Mouse (Mus musculus): ENCODE measurements around the gene Ppp2r3c. TPM values are rescaled to one million over a fixed set of nuclear protein-coding genes. Genes with fewer than 3 reads are reported as not detected.
A peak's percentile ranks its signal among the peaks of the same experiment; 100 is the strongest.

Ppp2r3c gene
- total and polyA plus RNA-seq, 3 experiments, result 2.5 to 11.8 (median 8.0) TPM

DNA sequence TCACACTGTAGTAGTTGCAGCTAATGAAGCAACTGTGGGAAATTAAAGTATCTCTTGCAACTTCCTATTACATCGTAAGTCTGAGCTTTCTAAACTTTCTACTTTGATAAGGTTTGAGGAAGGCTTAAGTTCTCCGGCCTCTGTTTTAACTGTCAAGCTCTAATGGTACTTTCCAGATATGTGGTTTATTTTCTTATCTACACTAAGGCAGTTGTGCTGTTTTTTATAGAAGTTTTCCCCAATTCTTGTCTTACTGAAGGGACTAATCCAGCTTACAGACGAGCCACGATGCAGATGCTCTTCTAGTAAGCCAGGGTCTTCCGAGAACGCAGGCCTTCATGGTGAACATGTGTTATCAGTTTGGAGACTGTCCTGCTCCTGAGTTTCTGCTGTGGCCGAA lies 26.6 kb upstream of the Ppp2r3c start:
- 85% methylated on average over 7 of the region's 7 CpGs for WGBS
- no peak overlapping the region for H3K27ac ChIP-seq
- TF ChIP-seq EP300 (IDR thresholded peaks at IDR 0.05; ENCODE audit: insufficient read depth, low read depth, low read length), result no peak
- TF ChIP-seq POLR2A (IDR thresholded peaks at IDR 0.05; ENCODE audit: insufficient read depth, low read depth, low read length), result no peak
- no peak for TF ChIP-seq CTCF (IDR thresholded peaks at IDR 0.05)
- no peaks in the 10 kb centered on the region for H3K79me2 ChIP-seq (replicated peaks; ENCODE audit: control insufficient read depth, insufficient read depth, low read length)
- H3K36me3 ChIP-seq (ENCODE audit: control insufficient read depth, insufficient read depth, low read length), result no peaks in the 10 kb centered on the region; the same call in 1 of the 2 replicates
- DNase-seq, result no peak
- intact Hi-C loops (cut with DNase I), result no loop called here
- H3K4me3 ChIP-seq, result no peak overlapping the region
- H3K9ac ChIP-seq (ENCODE audit: low read depth, low read length), result no peak overlapping the region
- H3K4me1 ChIP-seq (ENCODE audit: control insufficient read depth, insufficient read depth, low read length), result no peaks in the 10 kb centered on the region
- H3K27me3 ChIP-seq (ENCODE audit: control insufficient read depth, insufficient read depth, low read length), result no peaks in the 10 kb centered on the region

DNA sequence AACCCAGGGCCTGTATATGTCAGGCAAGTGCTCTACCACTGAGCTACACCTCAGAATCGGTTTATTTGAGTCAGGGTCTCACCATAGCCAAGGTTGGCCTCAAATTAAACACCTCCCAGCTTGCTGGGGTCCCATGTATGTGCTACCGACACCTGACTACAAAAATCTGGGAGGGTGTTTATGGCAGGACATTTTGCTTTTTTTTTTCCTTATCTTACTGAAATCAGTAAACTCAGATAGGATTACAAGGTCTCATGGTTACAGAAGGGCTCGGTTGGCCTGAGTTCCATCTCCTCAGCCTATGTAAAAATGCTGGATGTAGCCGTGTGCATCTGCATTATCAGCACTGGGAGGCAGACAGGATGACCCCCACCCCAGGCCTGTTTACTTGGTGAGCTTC lies 26.0 kb upstream of the Ppp2r3c start:
- TF ChIP-seq EP300 (IDR thresholded peaks at IDR 0.05; ENCODE audit: insufficient read depth, low read depth, low read length) (no peak), POLR2A (IDR thresholded peaks at IDR 0.05; ENCODE audit: insufficient read depth, low read depth, low read length) (no peak), CTCF (IDR thresholded peaks at IDR 0.05) (no peak)
- Histone ChIP-seq H3K27me3 (ENCODE audit: control insufficient read depth, insufficient read depth, low read length) (no peaks in the 10 kb centered on the region), H3K79me2 (replicated peaks; ENCODE audit: control insufficient read depth, insufficient read depth, low read length) (no peaks in the 10 kb centered on the region), H3K27ac (no peak overlapping the region), H3K4me1 (ENCODE audit: control insufficient read depth, insufficient read depth, low read length) (no peaks in the 10 kb centered on the region), H3K9ac (ENCODE audit: low read depth, low read length) (no peak overlapping the region), H3K4me3 (no peak overlapping the region), H3K36me3 (ENCODE audit: control insufficient read depth, insufficient read depth, low read length) (no peaks in the 10 kb centered on the region; the same call in 1 of the 2 replicates)
- intact Hi-C loops (cut with DNase I), result no loop called here
- DNase-seq, result no peak
- 79% methylated on average over 4 of the region's 4 CpGs for WGBS

DNA sequence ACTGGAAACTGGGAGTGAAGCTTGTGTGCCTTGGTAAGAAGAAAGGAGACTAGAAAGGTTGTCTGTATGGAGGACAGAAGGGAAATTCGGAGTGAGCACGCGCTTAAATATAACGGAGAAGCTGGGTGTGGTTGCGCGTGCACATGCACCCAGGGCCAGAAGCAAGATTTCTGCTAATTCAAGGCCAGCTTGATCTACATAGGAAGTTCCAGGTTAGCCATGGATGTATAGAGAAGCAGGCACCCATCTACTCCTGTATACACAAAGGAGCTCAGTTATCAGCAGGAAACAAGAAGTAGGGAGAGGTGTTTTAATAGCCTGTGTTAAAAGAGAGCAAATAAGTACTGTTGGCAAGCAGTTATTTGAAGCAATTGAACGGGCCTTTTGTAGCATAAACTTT lies 22.9 kb upstream of the Ppp2r3c start:
- H3K36me3 ChIP-seq (ENCODE audit: control insufficient read depth, insufficient read depth, low read length), result no peaks in the 10 kb centered on the region; the same call in 1 of the 2 replicates
- H3K4me3 ChIP-seq, result no peak overlapping the region
- no peak overlapping the region for H3K27ac ChIP-seq
- H3K9ac ChIP-seq (ENCODE audit: low read depth, low read length), result no peak overlapping the region
- intact Hi-C loops (cut with DNase I), result no loop called here
- H3K4me1 ChIP-seq (ENCODE audit: control insufficient read depth, insufficient read depth, low read length), result peaks cover 1% of the 10 kb centered on the region; the same call in 1 of the 2 replicates
- no peak for DNase-seq
- 52% methylated on average over 7 of the region's 7 CpGs for WGBS
- H3K79me2 ChIP-seq (replicated peaks; ENCODE audit: control insufficient read depth, insufficient read depth, low read length), result no peaks in the 10 kb centered on the region
- no peaks in the 10 kb centered on the region for H3K27me3 ChIP-seq (ENCODE audit: control insufficient read depth, insufficient read depth, low read length)
- no peak for TF ChIP-seq CTCF (IDR thresholded peaks at IDR 0.05)
- no peak for TF ChIP-seq EP300 (IDR thresholded peaks at IDR 0.05; ENCODE audit: insufficient read depth, low read depth, low read length)
- no peak for TF ChIP-seq POLR2A (IDR thresholded peaks at IDR 0.05; ENCODE audit: insufficient read depth, low read depth, low read length)

DNA sequence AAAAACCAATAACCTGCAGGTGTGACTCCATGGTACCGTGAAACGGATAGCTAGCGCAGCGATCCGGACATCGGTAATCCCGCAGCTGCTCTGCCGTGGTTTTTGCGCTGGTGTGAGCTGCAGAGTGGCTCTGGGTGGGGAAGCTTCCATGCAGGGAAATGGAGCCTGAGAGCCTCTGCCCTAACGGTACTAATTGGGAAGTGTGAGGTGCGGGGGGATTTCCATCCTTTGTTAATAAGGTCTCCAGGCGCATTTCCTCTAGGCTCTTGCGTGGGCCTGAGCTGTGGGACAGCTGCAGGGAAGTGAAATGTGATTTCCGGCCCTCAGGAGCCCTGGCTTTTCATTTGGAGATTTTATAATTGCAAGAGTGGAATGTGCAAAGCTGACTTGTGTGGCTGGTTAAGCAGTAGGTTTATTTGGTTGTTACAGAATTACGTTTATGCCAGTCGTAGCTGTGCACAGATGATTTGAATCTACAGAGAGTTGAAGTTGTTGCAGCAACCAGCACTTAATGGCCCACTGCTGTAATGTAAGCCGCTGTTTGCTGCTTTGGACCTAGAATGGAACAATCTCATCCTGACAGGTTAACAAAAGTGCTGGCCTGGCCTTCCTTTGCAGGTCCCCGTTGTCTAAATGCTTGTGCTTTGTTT lies 19.0 kb upstream of the Ppp2r3c start:
- peak overlapping the region; percentile 55 for H3K27ac ChIP-seq
- no peaks in the 10 kb centered on the region; the same call in 1 of the 2 replicates for H3K36me3 ChIP-seq (ENCODE audit: control insufficient read depth, insufficient read depth, low read length)
- intact Hi-C loops (cut with DNase I), result no loop called here
- H3K4me3 ChIP-seq, result peak overlapping the region; percentile 37
- no peaks in the 10 kb centered on the region for H3K79me2 ChIP-seq (replicated peaks; ENCODE audit: control insufficient read depth, insufficient read depth, low read length)
- no peaks in the 10 kb centered on the region for H3K27me3 ChIP-seq (ENCODE audit: control insufficient read depth, insufficient read depth, low read length)
- H3K9ac ChIP-seq (ENCODE audit: low read depth, low read length), result 0 out of 2 replicates have a peak overlapping the region, but pooled peaks have one; percentile 40
- TF ChIP-seq CTCF (IDR thresholded peaks at IDR 0.05), result no peak
- peak; percentile 81 for TF ChIP-seq POLR2A (IDR thresholded peaks at IDR 0.05; ENCODE audit: insufficient read depth, low read depth, low read length)
- TF ChIP-seq EP300 (IDR thresholded peaks at IDR 0.05; ENCODE audit: insufficient read depth, low read depth, low read length), result peak; percentile 81
- WGBS, result 55% methylated on average over 18 of the region's 18 CpGs
- DNase-seq, result peak; percentile 40 to 50
- H3K4me1 ChIP-seq (ENCODE audit: control insufficient read depth, insufficient read depth, low read length), result peaks cover 5% of the 10 kb centered on the region

DNA sequence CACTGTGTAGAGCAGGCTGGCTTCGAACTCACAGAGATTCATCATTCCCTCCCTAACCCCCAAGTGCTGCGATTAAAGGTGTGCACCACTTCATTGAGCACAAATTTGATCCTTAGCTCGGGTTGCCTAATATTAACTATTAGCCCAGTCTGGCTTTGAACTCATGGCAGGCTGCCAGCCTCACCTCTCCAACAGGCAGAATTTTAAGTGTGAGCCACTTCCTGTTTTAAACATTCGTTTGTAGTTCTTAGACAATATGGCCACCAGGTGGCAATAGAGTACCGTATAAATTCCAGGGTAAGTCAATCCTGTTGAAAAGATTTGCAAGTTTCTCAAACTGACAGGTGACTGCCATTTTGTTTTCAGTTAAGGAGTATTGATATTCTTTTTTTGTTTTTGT lies 12.4 kb upstream of the Ppp2r3c start:
- Histone ChIP-seq H3K36me3 (ENCODE audit: control insufficient read depth, insufficient read depth, low read length) (no peaks in the 10 kb centered on the region), H3K79me2 (replicated peaks; ENCODE audit: control insufficient read depth, insufficient read depth, low read length) (no peaks in the 10 kb centered on the region), H3K4me3 (no peak overlapping the region), H3K9ac (ENCODE audit: low read depth, low read length) (no peak overlapping the region), H3K27me3 (ENCODE audit: control insufficient read depth, insufficient read depth, low read length) (no peaks in the 10 kb centered on the region), H3K27ac (no peak overlapping the region), H3K4me1 (ENCODE audit: control insufficient read depth, insufficient read depth, low read length) (peaks cover 2% of the 10 kb centered on the region; the same call in 1 of the 2 replicates)
- WGBS, result 32% methylated on average over 5 of the region's 5 CpGs
- TF ChIP-seq CTCF (IDR thresholded peaks at IDR 0.05) (peak; percentile 82), EP300 (IDR thresholded peaks at IDR 0.05; ENCODE audit: insufficient read depth, low read depth, low read length) (no peak)
- peak; percentile 44 to 59 for DNase-seq
- intact Hi-C loops (cut with DNase I), result loop anchor here (1.0 kb wide), 1 partner anchor 184 kb away; no protein-coding TSS in a partner anchor

DNA sequence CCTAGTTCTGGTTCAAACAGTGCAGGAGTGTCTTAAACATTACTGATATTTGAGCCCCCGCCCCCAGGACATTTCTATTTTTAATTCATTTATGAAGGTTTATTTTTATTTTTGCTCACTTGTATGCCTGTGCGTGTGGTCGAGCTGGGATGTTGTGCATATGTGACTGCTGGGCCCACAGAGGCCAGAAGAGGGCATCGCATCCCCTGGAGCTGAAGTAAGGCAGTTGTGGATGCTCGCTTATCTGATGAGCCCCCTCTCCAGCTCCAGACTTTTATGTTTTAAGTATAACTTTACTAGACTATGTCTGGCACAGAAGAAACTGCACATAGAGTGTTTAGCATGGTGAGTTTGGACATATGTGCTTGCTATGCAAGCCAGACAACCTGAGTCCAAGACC lies 11.1 kb upstream of the Ppp2r3c start:
- H3K79me2 ChIP-seq (replicated peaks; ENCODE audit: control insufficient read depth, insufficient read depth, low read length), result no peaks in the 10 kb centered on the region
- H3K27ac ChIP-seq, result no peak overlapping the region
- no peaks in the 10 kb centered on the region for H3K36me3 ChIP-seq (ENCODE audit: control insufficient read depth, insufficient read depth, low read length)
- no peak overlapping the region for H3K9ac ChIP-seq (ENCODE audit: low read depth, low read length)
- TF ChIP-seq EP300 (IDR thresholded peaks at IDR 0.05; ENCODE audit: insufficient read depth, low read depth, low read length), result no peak
- peak; percentile 31 for TF ChIP-seq CTCF (IDR thresholded peaks at IDR 0.05)
- 80% methylated on average over 5 of the region's 5 CpGs for WGBS
- H3K4me3 ChIP-seq, result no peak overlapping the region
- intact Hi-C loops (cut with DNase I), result no loop called here
- H3K4me1 ChIP-seq (ENCODE audit: control insufficient read depth, insufficient read depth, low read length), result peaks cover 1% of the 10 kb centered on the region; the same call in 1 of the 2 replicates
- no peaks in the 10 kb centered on the region for H3K27me3 ChIP-seq (ENCODE audit: control insufficient read depth, insufficient read depth, low read length)
- DNase-seq, result no peak
